Mouse (Mus musculus): ENCODE measurements around the gene Gm11555.

GRCm38 (mm10) chr11:99657051-99657450 lies 7.0 kb upstream of the Gm11555 start:
- TF ChIP-seq ZC3H11A (IDR thresholded peaks at IDR 0.05; ENCODE audit: borderline replicate concordance, low read depth, low read length) (no peak), HCFC1 (IDR thresholded peaks at IDR 0.05; ENCODE audit: borderline replicate concordance, insufficient read depth, low read length) (no peak), ZNF384 (IDR thresholded peaks at IDR 0.05; ENCODE audit: low read depth, low read length) (no peak), CHD2 (IDR thresholded peaks at IDR 0.05; ENCODE audit: low read depth, low read length) (no peak)

Data from ES-E14 (cell line).